Mouse (Mus musculus) CD8-positive naive resting alpha-beta T cell, adult 2 months (primary cell): ENCODE measurements around the gene Myo6.

Experiments
- DNase-seq, 2 experiments: peaks; one replicate each; pipeline ENCODE4 v3.0.0; 2022; ENCODE audit warnings: low read depth in 2 of 2, low spot score in 2 of 2

The Myo6 gene

DNA sequence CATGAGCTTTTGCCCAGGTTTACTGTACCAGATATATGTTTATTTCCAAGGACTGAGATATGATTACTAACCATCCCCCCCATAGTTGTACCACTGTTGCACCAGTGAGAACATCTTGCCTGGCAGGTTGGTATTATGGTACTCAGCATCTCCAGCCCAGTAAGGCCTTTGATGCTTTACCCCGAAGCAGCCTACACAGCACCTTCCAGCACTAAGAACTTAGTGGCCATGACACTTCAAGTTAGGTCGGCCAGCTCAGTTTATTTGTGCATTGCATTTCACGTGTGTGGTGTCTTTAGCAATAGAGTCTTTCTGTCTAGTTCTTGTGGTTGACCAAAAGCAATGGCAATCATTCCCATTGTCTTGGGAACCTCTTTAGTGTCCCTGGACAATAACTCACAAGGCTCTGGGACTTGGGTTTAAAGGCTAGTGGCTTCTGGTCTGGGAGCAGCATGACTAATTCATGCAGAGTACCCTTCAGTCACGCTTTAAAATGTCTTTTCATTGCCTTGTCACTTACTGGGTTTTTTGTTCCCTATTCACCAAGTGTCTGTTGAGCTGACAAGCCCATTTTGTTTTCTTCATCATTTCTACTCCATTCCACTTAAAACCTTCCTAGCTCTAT, 69.1 kb downstream of the Myo6 start:
- DNase-seq = no peak

- DNase-seq = no peak
These were observed 72.5 kb downstream of the Myo6 start for GRCm38 (mm10) chr9:80237184-80237799.

DNA sequence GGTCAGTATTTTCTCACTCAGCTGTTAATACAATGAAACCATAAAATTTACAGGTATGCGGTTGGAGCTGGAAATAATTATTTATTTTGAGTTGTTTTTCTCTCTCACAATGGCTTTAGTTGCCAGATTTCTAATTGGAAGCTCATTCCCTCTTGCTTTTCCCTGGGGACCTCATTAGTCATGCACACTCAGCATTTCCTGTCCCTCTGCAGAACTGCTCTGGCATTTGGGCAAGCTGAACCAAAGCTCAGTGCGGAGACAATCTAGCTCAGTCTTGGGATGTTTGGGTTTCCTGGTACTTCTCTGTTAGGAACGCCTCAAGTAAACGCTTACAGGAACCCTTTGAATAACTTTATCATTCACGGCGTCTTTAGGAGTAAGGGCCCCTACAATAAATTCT, 76.9 kb downstream of the Myo6 start:
- no peak for DNase-seq

- DNase-seq = no peak
These were observed 87.3 kb downstream of the Myo6 start for GRCm38 (mm10) chr9:80252146-80252545.

DNA sequence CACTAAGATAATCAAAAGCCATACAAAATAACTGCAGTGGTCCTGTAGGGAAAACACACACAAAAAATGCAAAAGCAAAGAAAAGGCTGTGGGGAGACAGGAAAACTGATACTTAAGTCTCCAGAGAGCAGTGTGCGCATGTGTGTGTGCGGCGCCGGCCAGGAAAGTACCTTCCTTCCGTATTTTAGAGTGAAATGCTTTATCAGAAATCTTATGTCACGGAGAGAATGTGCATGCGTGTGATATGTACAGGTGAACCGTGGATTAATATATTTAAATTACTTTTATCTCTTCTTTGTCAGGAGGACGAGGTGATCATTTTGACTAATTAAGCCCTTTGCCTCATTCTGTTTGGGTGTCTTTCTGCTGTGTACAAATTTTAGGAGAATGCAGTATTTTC, 88.4 kb downstream of the Myo6 start:
- no peak for DNase-seq

- no peak for DNase-seq
These were observed 91.7 kb downstream of the Myo6 start for GRCm38 (mm10) chr9:80256561-80256960.

GRCm38 (mm10) chr9:80258396-80258795, 93.6 kb downstream of the Myo6 start:
- DNase-seq = peak; percentile 21 to 44

DNA sequence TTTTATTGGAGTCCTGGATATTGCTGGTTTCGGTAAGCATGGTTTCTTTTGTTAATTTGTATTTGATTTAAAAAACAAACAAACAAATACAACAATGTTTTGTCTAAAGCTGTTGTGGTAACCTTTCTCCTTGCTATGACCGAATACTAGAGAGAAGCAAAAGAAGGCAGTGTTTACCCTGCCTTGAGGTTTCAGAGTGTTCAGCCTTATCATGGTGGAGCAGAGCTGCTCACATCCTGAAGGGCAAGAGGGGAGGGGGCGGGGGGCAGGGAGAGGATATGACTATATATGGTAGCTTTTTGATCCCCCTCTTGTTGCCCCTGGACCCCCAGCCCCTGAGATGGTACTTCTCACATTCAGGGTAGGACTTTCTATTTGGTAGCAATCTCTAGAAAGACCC, 96.1 kb downstream of the Myo6 start:
- DNase-seq = no peak

GRCm38 (mm10) chr9:80262367-80263026, 97.7 kb downstream of the Myo6 start:
- DNase-seq = no peak

DNA sequence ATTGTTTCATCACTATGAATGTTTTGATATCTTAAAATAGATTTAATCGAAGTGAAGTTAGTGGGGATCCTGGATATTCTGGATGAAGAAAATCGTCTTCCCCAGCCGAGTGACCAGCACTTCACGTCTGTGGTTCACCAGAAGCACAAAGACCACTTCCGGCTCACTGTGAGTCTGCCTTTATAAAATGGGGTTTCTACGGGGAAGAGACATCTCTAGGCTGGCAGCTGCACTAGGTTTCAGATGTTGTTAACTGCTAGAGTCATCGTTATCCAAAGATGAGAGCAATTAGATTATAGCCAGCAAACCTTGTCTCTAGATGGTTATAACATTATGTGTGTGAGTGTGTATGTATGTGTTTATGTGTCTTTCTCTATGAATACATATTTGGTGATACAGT, 101.3 kb downstream of the Myo6 start:
- no peak for DNase-seq

- DNase-seq = peak; percentile 31 to 39
These were observed 101.7 kb downstream of the Myo6 start for GRCm38 (mm10) chr9:80266507-80266906.

DNA sequence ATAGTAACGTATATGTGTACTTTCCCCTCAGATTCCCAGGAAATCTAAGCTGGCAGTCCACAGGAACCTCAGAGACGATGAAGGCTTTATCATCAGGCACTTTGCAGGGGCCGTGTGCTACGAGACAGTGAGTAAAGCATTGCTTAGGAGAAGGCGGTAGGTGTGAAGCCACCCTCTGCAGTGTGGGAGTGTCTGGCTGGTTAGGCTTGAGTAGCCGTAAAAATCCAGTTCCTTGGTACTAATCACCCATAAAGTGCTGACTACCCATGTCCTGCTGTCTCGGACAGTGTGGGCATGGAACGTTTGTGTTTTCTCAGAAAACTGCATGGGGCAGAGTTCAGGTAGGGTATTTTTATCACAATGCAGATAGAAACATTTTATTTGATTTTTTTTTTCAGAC, 104.8 kb downstream of the Myo6 start:
- no peak for DNase-seq

- no peak for DNase-seq
These were observed 108.1 kb downstream of the Myo6 start for GRCm38 (mm10) chr9:80272951-80273350.

GRCm38 (mm10) chr9:80275053-80275771, 110.4 kb downstream of the Myo6 start:
- no peak for DNase-seq

- DNase-seq = no peak
These were observed 110.9 kb downstream of the Myo6 start for GRCm38 (mm10) chr9:80275772-80276134.

DNA sequence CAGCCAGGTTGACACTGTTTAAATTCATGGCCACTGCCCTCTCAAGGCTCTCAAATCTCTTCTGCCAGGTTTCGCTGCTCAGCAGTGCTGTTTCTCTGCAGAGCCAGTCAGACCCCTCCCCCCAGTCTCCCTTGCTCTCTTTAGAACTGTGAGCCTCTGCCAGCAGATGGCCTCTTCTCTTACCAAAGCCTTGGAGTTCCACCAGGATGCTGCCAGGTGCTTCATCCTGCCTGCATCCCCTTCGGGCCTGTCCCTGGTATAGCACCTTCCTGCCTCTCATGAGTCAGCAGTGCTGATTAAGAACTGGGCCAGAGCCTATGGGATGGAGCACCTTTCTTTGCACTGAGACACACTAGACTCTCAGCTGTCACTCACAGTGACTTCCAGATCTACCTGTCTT, 112.3 kb downstream of the Myo6 start:
- DNase-seq = no peak

DNA sequence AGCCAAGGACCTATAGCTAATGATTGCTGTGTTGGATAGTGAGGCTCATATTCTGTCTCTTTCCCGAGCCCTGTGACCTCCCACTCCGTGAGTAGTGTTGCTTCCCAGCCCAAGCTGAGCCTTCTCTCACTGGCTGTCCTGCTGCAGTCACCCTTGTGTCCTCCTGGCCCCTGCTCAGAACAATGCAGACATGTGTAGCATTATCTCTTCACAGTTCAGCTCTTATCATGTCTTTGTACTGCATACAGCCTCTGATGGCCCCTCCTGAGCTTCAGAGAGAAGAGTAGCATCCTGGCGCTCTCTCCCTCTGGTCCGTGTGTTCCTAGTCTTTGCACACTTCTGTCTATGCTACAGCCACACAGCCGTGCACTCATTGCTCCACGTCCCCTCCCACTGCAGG, 112.9 kb downstream of the Myo6 start:
- DNase-seq = no peak

DNA sequence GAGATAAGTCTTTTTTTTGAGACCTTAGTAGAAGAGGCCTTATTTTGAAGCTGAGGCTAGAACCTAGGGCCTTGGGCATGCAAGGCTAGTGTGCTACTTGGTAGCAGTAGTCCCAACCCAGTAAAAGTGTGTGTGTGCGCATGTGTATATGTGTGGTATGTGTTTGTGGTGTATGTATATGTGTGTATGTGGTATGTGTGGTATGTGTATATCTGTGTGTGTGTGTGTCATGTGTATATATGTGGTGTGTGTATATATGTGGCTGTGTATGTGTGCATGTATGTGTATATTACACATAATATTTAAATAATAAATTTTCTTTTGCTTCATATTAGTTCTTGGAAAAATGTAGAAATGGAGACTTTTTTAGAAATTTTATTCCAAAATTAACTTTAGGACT, 115.9 kb downstream of the Myo6 start:
- DNase-seq = no peak

- DNase-seq = no peak
These were observed 117.6 kb downstream of the Myo6 start for GRCm38 (mm10) chr9:80282426-80282825.

GRCm38 (mm10) chr9:80284539-80285174, 119.8 kb downstream of the Myo6 start:
- DNase-seq = no peak

- no peak for DNase-seq
These were observed 122.0 kb downstream of the Myo6 start for GRCm38 (mm10) chr9:80286845-80287244.
